Mouse (Mus musculus) intestine, postnatal 0 days (tissue): ENCODE data around the gene Art2b. TPM values are rescaled to one million over a fixed set of nuclear protein-coding genes. Genes with fewer than 3 reads are reported as not detected.
A peak's percentile ranks its signal among the peaks of the same experiment; 100 is the strongest.
"Not testable (repeated sequence)": the region's sequence is repeated elsewhere in the genome, so short reads cannot be mapped to it uniquely, and the experiment has no call there.

Experiments used
- ATAC-seq: fragments of 200-750 bp; cut with Nextera tagmentation; 2 replicates; pipeline ENCODE4 v1.8.0; 2017; ENCODE audit warnings: mild to moderate bottlenecking, moderate TSS enrichment, moderate library complexity
- H3K27ac ChIP-seq: fragments of 300-500 bp; sonication (generic); 2 replicates; pipeline ENCODE4 v1.5.1; 2014; ENCODE audit warnings: mild to moderate bottlenecking, low read depth, low read length, moderate library complexity
- H3K27me3 ChIP-seq: fragments of 300-500 bp; sonication (generic); replicated peaks from 2 replicates; pipeline ENCODE4 v1.6.1; 2014; ENCODE audit warnings: low read length, mixed read lengths; ENCODE audit not compliant: control insufficient read depth, insufficient read depth
- H3K36me3 ChIP-seq: fragments of 300-500 bp; sonication (generic); 2 replicates; pipeline ENCODE4 v1.6.1; 2014; ENCODE audit warnings: mild to moderate bottlenecking, moderate library complexity; ENCODE audit not compliant: control insufficient read depth, insufficient read depth
- H3K4me1 ChIP-seq: fragments of 300-500 bp; sonication (generic); replicated peaks from 2 replicates; pipeline ENCODE4 v1.6.1; 2014; ENCODE audit warnings: antibody characterized with exemption, low read length, mixed read lengths; ENCODE audit not compliant: control insufficient read depth, insufficient read depth
- H3K4me2 ChIP-seq: fragments of 300-500 bp; sonication (generic); replicated peaks from 2 replicates; pipeline ENCODE4 v1.6.1; 2014; ENCODE audit warnings: low read depth, mild to moderate bottlenecking, moderate library complexity
- H3K4me3 ChIP-seq: fragments of 300-500 bp; sonication (generic); 2 replicates; pipeline ENCODE4 v1.5.1; 2014; ENCODE audit warnings: low read depth, low read length
- H3K9ac ChIP-seq: fragments of 300-500 bp; sonication (generic); 2 replicates; pipeline ENCODE4 v1.6.1; 2014; ENCODE audit warnings: mild to moderate bottlenecking, low read depth, low read length
- H3K9me3 ChIP-seq: fragments of 300-500 bp; sonication (generic); 2 replicates; pipeline ENCODE4 v1.6.1; 2016; ENCODE audit warnings: mixed run types; ENCODE audit not compliant: control insufficient read depth
- CTCF ChIP-seq: sonication (generic); IDR thresholded peaks from 2 replicates; pipeline ENCODE4 v1.5.1; 2016; ENCODE audit warnings: low read depth, mild to moderate bottlenecking, control low read depth, antibody characterized with exemption, moderate library complexity
- whole genome bisulfite sequencing: fragments of 180-500 bp; shearing (Covaris S2); extraction: QIAGEN DNeasy Blood & Tissue Kit; methylation state at CpG from one replicate; pipeline ENCODE4 v1.1.7; 2014; 5-methylcytosine and 5-hydroxymethylcytosine counted together
- polyA plus RNA-seq: library from polyadenylated mRNA; unstranded; fragments of >200 nt; fragmentation: Nextera tagmentation; extraction: Ambion mirVana; gene quantifications from 2 replicates; pipeline ENCODE4 v1.2.1, GENCODE M21; 2015

Gene Art2b
- polyA plus RNA-seq, 1 experiment from 2014 or later: 0.56 TPM

- Histone ChIP-seq H3K27ac (no peak overlapping the region), H3K4me2 (no peak overlapping the region), H3K4me1 (no peaks in the 10 kb centered on the region), H3K4me3 (no peak overlapping the region), H3K9me3 (no peaks in the 10 kb centered on the region), H3K9ac (no peak overlapping the region), H3K27me3 (0 out of 2 replicates have a peak, but pooled peaks cover 3% of the 10 kb centered on the region), H3K36me3 (no peaks in the 10 kb centered on the region)
- no peak for ATAC-seq
- TF ChIP-seq CTCF: peak; percentile 85
- WGBS: 21% methylated on average over 4 of the region's 4 CpGs
Observed at GRCm38 (mm10) chr7:101620373-101620772, 35.0 kb upstream of the Art2b start.

GRCm38 (mm10) chr7:101618273-101618672 is 32.9 kb upstream of the Art2b start:
- Histone ChIP-seq H3K36me3 (no peaks in the 10 kb centered on the region), H3K4me3 (no peak overlapping the region), H3K4me1 (no peaks in the 10 kb centered on the region), H3K4me2 (no peak overlapping the region), H3K27me3 (no peaks in the 10 kb centered on the region), H3K9ac (no peak overlapping the region), H3K27ac (no peak overlapping the region), H3K9me3 (no peaks in the 10 kb centered on the region)
- 77% methylated on average over 7 of the region's 7 CpGs for WGBS
- TF ChIP-seq CTCF: no peak
- no peak for ATAC-seq

GRCm38 (mm10) chr7:101617438-101618165 is 32.2 kb upstream of the Art2b start:
- no peaks in the 10 kb centered on the region for H3K27me3 ChIP-seq
- H3K9me3 ChIP-seq: no peaks in the 10 kb centered on the region
- 82% methylated on average over 10 of the region's 10 CpGs for WGBS
- no peaks in the 10 kb centered on the region for H3K36me3 ChIP-seq
- H3K4me1 ChIP-seq: no peaks in the 10 kb centered on the region
- no peak overlapping the region for H3K27ac ChIP-seq
- H3K4me2 ChIP-seq: no peak overlapping the region
- TF ChIP-seq CTCF: no peak
- H3K9ac ChIP-seq: no peak overlapping the region
- no peak for ATAC-seq
- H3K4me3 ChIP-seq: no peak overlapping the region

- no peaks in the 10 kb centered on the region for H3K27me3 ChIP-seq
- no peak overlapping the region for H3K9ac ChIP-seq
- peak; percentile 64 for ATAC-seq
- TF ChIP-seq CTCF: no peak
- peak overlapping the region; percentile 57 for H3K27ac ChIP-seq
- H3K36me3 ChIP-seq: no peaks in the 10 kb centered on the region
- no peak overlapping the region for H3K4me2 ChIP-seq
- 34% methylated on average over 6 of the region's 6 CpGs for WGBS
- no peaks in the 10 kb centered on the region for H3K9me3 ChIP-seq
- no peaks in the 10 kb centered on the region for H3K4me1 ChIP-seq
- H3K4me3 ChIP-seq: no peak overlapping the region
Observed at GRCm38 (mm10) chr7:101616136-101616835, 30.9 kb upstream of the Art2b start.

GRCm38 (mm10) chr7:101615406-101615805 is 30.0 kb upstream of the Art2b start:
- H3K9me3 ChIP-seq: no peaks in the 10 kb centered on the region
- H3K27me3 ChIP-seq: no peaks in the 10 kb centered on the region
- no peaks in the 10 kb centered on the region for H3K4me1 ChIP-seq
- TF ChIP-seq CTCF: no peak
- no peaks in the 10 kb centered on the region for H3K36me3 ChIP-seq
- WGBS: 80% methylated on average over 7 of the region's 7 CpGs
- H3K4me3 ChIP-seq: no peak overlapping the region
- no peak overlapping the region for H3K4me2 ChIP-seq
- no peak for ATAC-seq
- H3K27ac ChIP-seq: no peak overlapping the region; the same call in 1 of the 2 replicates
- H3K9ac ChIP-seq: no peak overlapping the region

- peak; percentile 78 for ATAC-seq
- WGBS: 48% methylated on average over 8 of the region's 8 CpGs
- H3K4me1 ChIP-seq, H3K4me3 ChIP-seq, H3K4me2 ChIP-seq, H3K36me3 ChIP-seq, H3K27me3 ChIP-seq, H3K27ac ChIP-seq, H3K9ac ChIP-seq, H3K9me3 ChIP-seq: not testable (repeated sequence)
Observed at GRCm38 (mm10) chr7:101612786-101613527, 27.6 kb upstream of the Art2b start.
